Mouse (Mus musculus) neural tube, embryonic 14.5 days (tissue): ENCODE data around the gene Slc30a2. TPM values are rescaled to one million over a fixed set of nuclear protein-coding genes. Genes with fewer than 3 reads are reported as not detected.

Experiments used
- ATAC-seq: fragments of 200-750 bp; cut with Nextera tagmentation; 2 replicates; pipeline ENCODE4 v1.8.0; 2017; ENCODE audit warnings: low read depth, mild to moderate bottlenecking, moderate TSS enrichment, moderate library complexity
- H3K27ac ChIP-seq: fragments of 300-500 bp; sonication (generic); 2 replicates; pipeline ENCODE4 v1.5.1; 2014; ENCODE audit warnings: low read depth, mild to moderate bottlenecking, control low read depth, low read length, moderate library complexity, mixed read lengths
- H3K27me3 ChIP-seq: fragments of 300-500 bp; sonication (generic); 2 replicates; pipeline ENCODE4 v1.6.1; 2014; ENCODE audit warnings: low read length; ENCODE audit not compliant: control insufficient read depth, insufficient read depth
- H3K36me3 ChIP-seq: fragments of 300-500 bp; sonication (generic); 2 replicates; pipeline ENCODE4 v1.6.1; 2014; ENCODE audit warnings: low read length, mixed read lengths; ENCODE audit not compliant: control insufficient read depth, insufficient read depth
- H3K4me1 ChIP-seq: fragments of 300-500 bp; sonication (generic); 2 replicates; pipeline ENCODE4 v1.6.1; 2014; ENCODE audit warnings: low read length; ENCODE audit not compliant: control insufficient read depth, insufficient read depth
- H3K4me2 ChIP-seq: fragments of 300-500 bp; sonication (generic); 2 replicates; pipeline ENCODE4 v1.6.1; 2014; ENCODE audit warnings: mild to moderate bottlenecking, low read depth, low read length, control low read depth
- H3K4me3 ChIP-seq: fragments of 300-500 bp; sonication (generic); 2 replicates; pipeline ENCODE4 v1.5.1; 2014; ENCODE audit warnings: low read depth, low read length, control low read depth, mixed read lengths
- H3K9ac ChIP-seq: fragments of 300-500 bp; sonication (generic); replicated peaks from 2 replicates; pipeline ENCODE4 v1.6.1; 2014; ENCODE audit warnings: low read depth, mild to moderate bottlenecking, control low read depth, low read length, mixed read lengths
- H3K9me3 ChIP-seq: fragments of 300-500 bp; sonication (generic); 2 replicates; pipeline ENCODE4 v1.6.1; 2016; ENCODE audit warnings: low read length; ENCODE audit not compliant: control insufficient read depth
- WGBS: fragments of 180-500 bp; shearing (Covaris S2); extraction: QIAGEN DNeasy Blood & Tissue Kit; methylation state at CpG from one replicate; pipeline ENCODE4 v1.1.7; 2014; 5-methylcytosine and 5-hydroxymethylcytosine counted together
- polyA plus RNA-seq: library from polyadenylated mRNA; unstranded; fragments of >200 nt; fragmentation: Nextera tagmentation; extraction: Ambion mirVana; gene quantifications from 2 replicates; pipeline ENCODE4 v1.2.1, GENCODE M21; 2014

Gene Slc30a2
- polyA plus RNA-seq, 1 experiment from 2014 or later: 0.16 TPM

- Histone ChIP-seq H3K4me1 (no peaks in the 10 kb centered on the region; the same call in 1 of the 2 replicates), H3K4me2 (no peak overlapping the region), H3K27ac (no peak overlapping the region), H3K27me3 (no peaks in the 10 kb centered on the region), H3K36me3 (no peaks in the 10 kb centered on the region), H3K9me3 (no peaks in the 10 kb centered on the region), H3K4me3 (no peak overlapping the region), H3K9ac (no peak overlapping the region)
- no peak for ATAC-seq
- WGBS: 92% methylated on average over 5 of the region's 5 CpGs
Measured at GRCm38 (mm10) chr4:134302084-134302483, 40.9 kb upstream of the Slc30a2 start.

GRCm38 (mm10) chr4:134306963-134307362 is 36.0 kb upstream of the Slc30a2 start:
- Histone ChIP-seq H3K4me3 (no peak overlapping the region), H3K9me3 (no peaks in the 10 kb centered on the region), H3K4me1 (peaks cover 5% of the 10 kb centered on the region; the same call in 1 of the 2 replicates), H3K4me2 (no peak overlapping the region), H3K36me3 (no peaks in the 10 kb centered on the region), H3K27ac (no peak overlapping the region), H3K9ac (no peak overlapping the region), H3K27me3 (no peaks in the 10 kb centered on the region)
- ATAC-seq: no peak
- 83% methylated on average over 2 of the region's 2 CpGs for WGBS

- Histone ChIP-seq H3K36me3 (no peaks in the 10 kb centered on the region), H3K4me1 (peaks cover 5% of the 10 kb centered on the region; the same call in 1 of the 2 replicates), H3K27ac (no peak overlapping the region), H3K4me3 (no peak overlapping the region), H3K4me2 (no peak overlapping the region), H3K9me3 (no peaks in the 10 kb centered on the region), H3K9ac (no peak overlapping the region), H3K27me3 (no peaks in the 10 kb centered on the region)
- ATAC-seq: no peak
- 22% methylated on average over 12 of the region's 12 CpGs for WGBS
Measured at GRCm38 (mm10) chr4:134307367-134308072, 35.5 kb upstream of the Slc30a2 start.

GRCm38 (mm10) chr4:134310106-134310505 is 32.9 kb upstream of the Slc30a2 start:
- 91% methylated on average over 7 of the region's 7 CpGs for WGBS
- Histone ChIP-seq H3K4me3 (no peak overlapping the region), H3K27me3 (no peaks in the 10 kb centered on the region), H3K4me1 (peaks cover 5% of the 10 kb centered on the region; the same call in 1 of the 2 replicates), H3K9me3 (no peaks in the 10 kb centered on the region), H3K4me2 (no peak overlapping the region), H3K9ac (no peak overlapping the region), H3K36me3 (no peaks in the 10 kb centered on the region), H3K27ac (no peak overlapping the region)
- no peak for ATAC-seq

GRCm38 (mm10) chr4:134310656-134311055 is 32.3 kb upstream of the Slc30a2 start:
- no peak for ATAC-seq
- Histone ChIP-seq H3K4me1 (peaks cover 5% of the 10 kb centered on the region; the same call in 1 of the 2 replicates), H3K36me3 (no peaks in the 10 kb centered on the region), H3K27ac (no peak overlapping the region), H3K9me3 (no peaks in the 10 kb centered on the region), H3K4me3 (no peak overlapping the region), H3K9ac (no peak overlapping the region), H3K4me2 (no peak overlapping the region), H3K27me3 (no peaks in the 10 kb centered on the region)
- 90% methylated on average over 9 of the region's 9 CpGs for WGBS

GRCm38 (mm10) chr4:134311784-134312183 is 31.2 kb upstream of the Slc30a2 start:
- no peak for ATAC-seq
- Histone ChIP-seq H3K36me3 (no peaks in the 10 kb centered on the region), H3K4me2 (no peak overlapping the region), H3K27ac (no peak overlapping the region), H3K9me3 (no peaks in the 10 kb centered on the region), H3K27me3 (no peaks in the 10 kb centered on the region), H3K4me3 (no peak overlapping the region), H3K4me1 (peaks cover 5% of the 10 kb centered on the region; the same call in 1 of the 2 replicates), H3K9ac (no peak overlapping the region)
- 90% methylated on average over 9 of the region's 9 CpGs for WGBS

- Histone ChIP-seq H3K27me3 (no peaks in the 10 kb centered on the region), H3K36me3 (no peaks in the 10 kb centered on the region), H3K4me3 (no peak overlapping the region), H3K4me2 (no peak overlapping the region), H3K4me1 (peaks cover 3% of the 10 kb centered on the region; the same call in 1 of the 2 replicates), H3K9ac (no peak overlapping the region), H3K9me3 (no peaks in the 10 kb centered on the region), H3K27ac (no peak overlapping the region)
- ATAC-seq: no peak
- WGBS: 91% methylated on average over 5 of the region's 5 CpGs
Measured at GRCm38 (mm10) chr4:134312341-134312740, 30.6 kb upstream of the Slc30a2 start.

GRCm38 (mm10) chr4:134312901-134313300 is 30.1 kb upstream of the Slc30a2 start:
- no peak overlapping the region for H3K9ac ChIP-seq
- no peaks in the 10 kb centered on the region for H3K4me1 ChIP-seq
- no peaks in the 10 kb centered on the region for H3K27me3 ChIP-seq
- H3K4me2 ChIP-seq: no peak overlapping the region
- H3K9me3 ChIP-seq: no peaks in the 10 kb centered on the region
- H3K27ac ChIP-seq: no peak overlapping the region
- no peak overlapping the region for H3K4me3 ChIP-seq
- WGBS: 97% methylated on average over 6 of the region's 6 CpGs
- ATAC-seq: no peak
- no peaks in the 10 kb centered on the region for H3K36me3 ChIP-seq

- Histone ChIP-seq H3K9ac (no peak overlapping the region), H3K4me3 (no peak overlapping the region), H3K36me3 (no peaks in the 10 kb centered on the region), H3K4me2 (no peak overlapping the region), H3K27me3 (no peaks in the 10 kb centered on the region), H3K4me1 (no peaks in the 10 kb centered on the region), H3K27ac (no peak overlapping the region), H3K9me3 (no peaks in the 10 kb centered on the region)
- ATAC-seq: no peak
- whole genome bisulfite sequencing: 76% methylated on average over 4 of the region's 4 CpGs
Measured at GRCm38 (mm10) chr4:134314081-134314655, 28.8 kb upstream of the Slc30a2 start.
